Mouse (Mus musculus): ENCODE results near the gene 2610044O15Rik8. TPM values are rescaled to one million over a fixed set of nuclear protein-coding genes. Genes with fewer than 3 reads are reported as not detected.

The 2610044O15Rik8 gene
- polyA plus RNA-seq (2012; rRNA removed) = 13.5 and 14.7 TPM in 2 replicates

GRCm38 (mm10) chr8:129234027-129234733 is at the start of gene 2610044O15Rik8:
Gene 2610044O15Rik8 (minus strand): TSS chr8:129234406.

Other genes with a start within 250 kb of the 2610044O15Rik8 start
- gene Ccdc7a, start 168.9 kb downstream of the 2610044O15Rik8 start, polyA plus RNA-seq (2012; rRNA removed) = not detected in 2 replicates
- not detected in 2 replicates for gene Ccdc7b, start 167.3 kb downstream of the 2610044O15Rik8 start, polyA plus RNA-seq (2012; rRNA removed)
- not detected in 2 replicates for gene Gm10999, start 102.7 kb downstream of the 2610044O15Rik8 start, polyA plus RNA-seq (2012; rRNA removed)